Mouse (Mus musculus): Measurements from ENCODE around the gene Crebl2.

Crebl2 gene

GRCm38 (mm10) chr6:134829786-134830700, at the start of gene Crebl2:
Crebl2 (plus strand) TSS chr6:134830154.
- DNase-seq = peak; percentile 100

GRCm38 (mm10) chr6:134781494-134781913, 48.5 kb upstream of the Crebl2 start:
- no peak for DNase-seq

GRCm38 (mm10) chr6:134782900-134783299, 47.1 kb upstream of the Crebl2 start:
- DNase-seq = no peak

- no peak for DNase-seq
Measured at GRCm38 (mm10) chr6:134786426-134786825, 43.5 kb upstream of the Crebl2 start.

- no peak for DNase-seq
Measured at GRCm38 (mm10) chr6:134789100-134789499, 40.9 kb upstream of the Crebl2 start.

- DNase-seq = peak; percentile 70
Measured at GRCm38 (mm10) chr6:134791251-134792118, 38.5 kb upstream of the Crebl2 start.

GRCm38 (mm10) chr6:134792141-134793045, 37.6 kb upstream of the Crebl2 start, which contains the start of gene Dusp16:
Dusp16 (minus strand) TSS chr6:134792625.
- DNase-seq = peak; percentile 97

GRCm38 (mm10) chr6:134793046-134793806, 36.7 kb upstream of the Crebl2 start:
- peak; percentile 47 for DNase-seq

GRCm38 (mm10) chr6:134793911-134794520, 35.9 kb upstream of the Crebl2 start:
- peak; percentile 91 for DNase-seq

- DNase-seq = no peak
Measured at GRCm38 (mm10) chr6:134796297-134796696, 33.7 kb upstream of the Crebl2 start.

GRCm38 (mm10) chr6:134801483-134801882, 28.5 kb upstream of the Crebl2 start:
- DNase-seq = no peak

- peak; percentile 54 for DNase-seq
Measured at GRCm38 (mm10) chr6:134802641-134803043, 27.3 kb upstream of the Crebl2 start.

- DNase-seq = peak; percentile 87
Measured at GRCm38 (mm10) chr6:134804736-134805277, 25.1 kb upstream of the Crebl2 start.

- no peak for DNase-seq
Measured at GRCm38 (mm10) chr6:134806130-134806529, 23.8 kb upstream of the Crebl2 start.

- DNase-seq = no peak
Measured at GRCm38 (mm10) chr6:134807091-134807490, 22.9 kb upstream of the Crebl2 start.

GRCm38 (mm10) chr6:134807794-134808193, 22.2 kb upstream of the Crebl2 start:
- DNase-seq = no peak

GRCm38 (mm10) chr6:134813066-134813465, 16.9 kb upstream of the Crebl2 start:
- no peak for DNase-seq

- no peak for DNase-seq
Measured at GRCm38 (mm10) chr6:134817051-134817928, 12.7 kb upstream of the Crebl2 start.

GRCm38 (mm10) chr6:134819741-134820140, 10.2 kb upstream of the Crebl2 start:
- no peak for DNase-seq

- DNase-seq = no peak
Measured at GRCm38 (mm10) chr6:134820411-134820810, 9.5 kb upstream of the Crebl2 start.

Data from kidney, adult 9 months (tissue).